Mouse (Mus musculus): ENCODE measurements around the gene Klhl1. TPM values are rescaled to one million over a fixed set of nuclear protein-coding genes. Genes with fewer than 3 reads are reported as not detected.
"Not testable (repeated sequence)": the region's sequence is repeated elsewhere in the genome, so short reads cannot be mapped to it uniquely, and the experiment has no call there.

Gene Klhl1
- polyA plus RNA-seq, 1 experiment from 2014 or later, result 0.05 TPM

DNA sequence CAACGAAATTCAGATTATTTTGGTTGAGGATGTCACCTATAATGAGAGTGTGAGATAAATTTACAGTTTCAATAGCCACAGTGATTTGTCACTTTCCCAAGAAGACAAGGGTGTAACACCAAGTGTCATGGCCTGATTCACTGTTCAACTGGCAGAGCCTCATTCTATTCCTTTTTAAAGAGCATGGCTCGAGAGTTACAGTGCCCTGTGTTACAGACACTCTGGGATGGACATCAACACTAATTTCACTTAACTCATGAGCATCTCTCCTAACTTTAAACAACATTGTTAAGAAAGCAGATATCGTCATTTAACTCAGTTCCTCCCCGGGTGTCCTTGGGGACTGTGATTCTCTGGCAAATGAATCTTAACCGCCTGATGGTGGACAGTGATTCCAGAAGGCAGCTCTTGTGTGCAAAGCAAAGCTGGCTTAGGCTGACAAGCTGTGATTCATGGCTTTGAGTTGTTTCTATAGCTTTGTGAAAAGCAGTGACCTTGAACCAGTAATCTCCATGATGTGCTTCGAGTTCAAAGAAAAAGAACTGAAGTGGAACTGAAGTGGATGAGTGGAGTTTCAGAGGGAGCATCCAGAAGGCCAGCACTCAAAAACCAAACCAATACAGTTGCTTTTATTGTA is 301.0 kb downstream of the Klhl1 start:
- Histone ChIP-seq H3K4me3 (no peak overlapping the region), H3K9me3 (no peaks in the 10 kb centered on the region), H3K36me3 (replicated peaks) (no peaks in the 10 kb centered on the region), H3K4me1 (no peaks in the 10 kb centered on the region), H3K27me3 (replicated peaks; ENCODE audit: low read depth, poor library complexity, severe bottlenecking) (no peaks in the 10 kb centered on the region), H3K27ac (replicated peaks) (no peak overlapping the region)
- WGBS, result 72% methylated on average over 6 of the region's 6 CpGs
- no peak for DNase-seq (ENCODE audit: low spot score)

DNA sequence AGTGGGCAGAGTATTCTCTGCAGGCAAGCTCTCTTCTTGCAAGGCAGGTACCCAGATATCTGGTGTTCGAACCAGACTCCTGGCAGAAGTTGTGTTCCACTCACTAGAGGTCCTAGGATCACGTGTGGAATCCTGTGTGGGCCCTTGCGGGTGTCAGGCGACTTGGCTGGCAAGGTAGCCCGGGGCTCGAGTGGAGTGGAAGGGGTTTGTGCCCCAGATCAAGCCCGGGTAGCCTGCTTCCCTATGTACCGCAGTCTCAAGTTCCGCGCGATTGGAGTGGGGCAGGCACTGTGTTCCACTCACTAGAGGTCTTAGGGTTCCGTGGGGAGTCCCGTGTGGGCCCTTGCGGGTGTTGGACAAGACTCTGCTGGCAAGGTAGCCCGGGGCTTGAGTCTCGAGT is 324.1 kb downstream of the Klhl1 start:
- WGBS, result 92% methylated on average over 16 of the region's 16 CpGs
- DNase-seq (ENCODE audit: low spot score); H3K27me3 ChIP-seq (replicated peaks; ENCODE audit: low read depth, poor library complexity, severe bottlenecking); H3K36me3 ChIP-seq (replicated peaks); H3K4me1 ChIP-seq; H3K9me3 ChIP-seq; H3K4me3 ChIP-seq; H3K27ac ChIP-seq (replicated peaks): not testable (repeated sequence)

DNA sequence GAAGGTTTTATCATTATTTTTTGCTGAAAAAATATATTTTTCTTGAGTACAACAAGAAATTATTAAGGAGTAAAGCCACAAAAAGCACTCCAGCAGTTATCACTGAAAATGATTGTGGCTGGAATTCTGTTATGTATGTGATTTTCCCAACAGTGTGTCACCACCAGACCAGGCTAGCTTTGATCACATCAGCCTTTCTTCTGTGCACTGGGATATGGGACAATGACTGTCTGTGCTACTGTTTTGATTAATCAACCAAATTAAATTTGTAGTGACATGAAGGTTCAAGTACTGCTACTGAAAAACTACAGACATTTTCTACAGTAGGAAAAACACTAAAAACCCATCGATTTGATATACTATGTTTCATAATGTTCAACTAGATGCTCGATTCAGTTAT is 344.4 kb downstream of the Klhl1 start:
- Histone ChIP-seq H3K4me3 (no peak overlapping the region), H3K36me3 (replicated peaks) (no peaks in the 10 kb centered on the region), H3K9me3 (no peaks in the 10 kb centered on the region), H3K4me1 (no peaks in the 10 kb centered on the region), H3K27me3 (replicated peaks; ENCODE audit: low read depth, poor library complexity, severe bottlenecking) (no peaks in the 10 kb centered on the region), H3K27ac (replicated peaks) (no peak overlapping the region)
- no peak for DNase-seq (ENCODE audit: low spot score)
- 89% methylated on average over 2 of the region's 2 CpGs for WGBS

DNA sequence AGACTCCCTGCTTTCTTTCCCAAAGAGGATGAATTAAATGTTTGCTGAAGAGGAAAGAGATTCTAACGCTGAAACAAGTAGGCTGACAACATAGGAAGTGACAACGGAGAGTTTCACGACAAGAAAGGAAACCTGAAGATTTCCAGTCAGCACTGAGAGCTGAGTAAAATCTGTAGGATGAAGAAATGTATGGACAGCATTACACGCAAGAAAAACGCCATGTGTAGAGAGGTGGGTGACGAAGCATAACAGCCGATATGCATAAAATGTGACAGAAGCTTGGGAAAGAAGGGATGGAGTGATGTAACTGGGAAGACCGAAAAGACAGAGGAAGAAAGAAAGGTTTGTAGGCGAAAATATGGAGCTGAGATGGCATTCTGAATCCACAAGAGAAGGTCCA is 375.8 kb downstream of the Klhl1 start:
- no peaks in the 10 kb centered on the region for H3K36me3 ChIP-seq (replicated peaks)
- H3K4me3 ChIP-seq, result no peak overlapping the region
- 79% methylated on average over 9 of the region's 9 CpGs for WGBS
- H3K9me3 ChIP-seq, result no peaks in the 10 kb centered on the region
- H3K4me1 ChIP-seq, result no peaks in the 10 kb centered on the region
- no peak overlapping the region for H3K27ac ChIP-seq (replicated peaks)
- no peaks in the 10 kb centered on the region for H3K27me3 ChIP-seq (replicated peaks; ENCODE audit: low read depth, poor library complexity, severe bottlenecking)
- DNase-seq (ENCODE audit: low spot score), result no peak

DNA sequence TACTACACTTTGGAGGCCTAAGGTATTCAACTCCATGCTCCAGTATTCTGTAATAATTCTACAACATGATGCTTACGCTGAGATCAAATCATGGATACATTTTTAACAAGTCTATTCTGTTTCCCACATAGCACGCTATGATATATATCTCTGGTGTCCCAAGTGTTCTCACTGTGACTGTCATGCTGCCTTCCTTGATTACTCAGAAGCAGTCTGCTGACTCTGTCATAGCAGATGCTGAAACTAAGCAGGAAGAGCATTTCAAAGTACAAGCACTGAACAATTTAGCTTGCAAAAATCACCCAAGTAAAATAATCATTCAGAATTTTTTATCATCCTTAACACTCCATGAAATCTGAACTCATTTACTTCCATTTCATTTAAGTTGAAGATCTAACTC is 378.7 kb downstream of the Klhl1 start:
- 91% methylated on average over 2 of the region's 2 CpGs for WGBS
- H3K27ac ChIP-seq (replicated peaks), result no peak overlapping the region
- no peaks in the 10 kb centered on the region for H3K36me3 ChIP-seq (replicated peaks)
- no peak for DNase-seq (ENCODE audit: low spot score)
- H3K9me3 ChIP-seq, result no peaks in the 10 kb centered on the region
- H3K4me3 ChIP-seq, result no peak overlapping the region
- H3K27me3 ChIP-seq (replicated peaks; ENCODE audit: low read depth, poor library complexity, severe bottlenecking), result no peaks in the 10 kb centered on the region
- no peaks in the 10 kb centered on the region for H3K4me1 ChIP-seq

DNA sequence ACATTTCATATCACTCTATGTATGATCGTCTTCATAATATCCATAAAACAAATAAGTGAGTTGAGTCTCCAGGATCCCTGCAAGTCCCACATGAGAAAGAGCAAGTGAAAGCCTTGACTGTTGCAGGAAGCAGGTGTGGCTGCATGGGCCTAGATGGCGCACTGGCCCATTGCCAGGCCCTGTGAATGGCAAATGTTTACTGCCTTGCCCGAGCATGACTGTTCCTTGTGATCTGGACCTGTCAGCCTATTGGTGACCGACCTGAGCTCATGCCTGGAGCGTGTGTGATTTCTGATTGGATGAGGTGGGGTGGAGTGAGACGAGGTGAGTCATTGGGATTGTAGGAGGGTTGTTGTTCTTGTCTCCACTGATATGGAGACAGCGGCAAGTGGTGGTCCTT is 411.5 kb downstream of the Klhl1 start:
- Histone ChIP-seq H3K4me1 (no peaks in the 10 kb centered on the region), H3K27ac (replicated peaks) (no peak overlapping the region), H3K27me3 (replicated peaks; ENCODE audit: low read depth, poor library complexity, severe bottlenecking) (no peaks in the 10 kb centered on the region), H3K4me3 (no peak overlapping the region), H3K36me3 (replicated peaks) (no peaks in the 10 kb centered on the region), H3K9me3 (no peaks in the 10 kb centered on the region)
- no peak for DNase-seq (ENCODE audit: low spot score)
- 85% methylated on average over 7 of the region's 7 CpGs for WGBS

GRCm38 (mm10) chr14:96081681-96082207 is 437.2 kb downstream of the Klhl1 start:
- Histone ChIP-seq H3K4me3 (no peak overlapping the region), H3K4me1 (peaks cover 14% of the 10 kb centered on the region), H3K27me3 (replicated peaks; ENCODE audit: low read depth, poor library complexity, severe bottlenecking) (no peaks in the 10 kb centered on the region), H3K27ac (replicated peaks) (no peak overlapping the region; the same call in 1 of the 2 replicates), H3K9me3 (no peaks in the 10 kb centered on the region), H3K36me3 (replicated peaks) (no peaks in the 10 kb centered on the region)
- DNase-seq (ENCODE audit: low spot score), result peak; percentile 41
- WGBS, result 18% methylated on average over 6 of the region's 6 CpGs

DNA sequence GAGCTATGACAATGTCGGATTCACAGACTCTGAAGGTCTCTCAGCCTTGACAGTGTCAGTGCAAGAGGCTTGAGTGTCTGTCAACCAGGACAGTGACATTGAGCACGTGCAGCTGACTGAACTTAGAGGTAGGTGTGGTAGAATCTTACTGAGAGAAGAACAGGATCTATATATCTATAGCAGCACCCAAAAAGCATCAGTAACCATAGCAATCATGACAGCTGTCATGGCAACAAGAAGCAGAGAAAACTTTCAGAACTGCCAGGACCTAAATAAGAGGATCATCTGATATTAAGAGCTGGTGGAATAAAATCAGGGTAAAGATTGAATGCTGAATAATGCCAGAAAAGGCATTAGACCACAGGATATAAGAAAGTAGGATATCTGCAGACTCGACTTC is 453.0 kb downstream of the Klhl1 start:
- Histone ChIP-seq H3K36me3 (replicated peaks) (no peaks in the 10 kb centered on the region), H3K9me3 (no peaks in the 10 kb centered on the region), H3K27ac (replicated peaks) (no peak overlapping the region), H3K4me1 (no peaks in the 10 kb centered on the region), H3K27me3 (replicated peaks; ENCODE audit: low read depth, poor library complexity, severe bottlenecking) (no peaks in the 10 kb centered on the region), H3K4me3 (no peak overlapping the region)
- WGBS, result 79% methylated on average over 3 of the region's 3 CpGs
- DNase-seq (ENCODE audit: low spot score), result no peak

All from embryonic facial prominence, embryonic 10.5 days (tissue).